ENCODE assay signal across 8 mouse cellular contexts in genomic region chr16:27389534-27390282, GRCm38 (mm10). TPM values are rescaled to one million over a fixed set of nuclear protein-coding genes. Genes with fewer than 3 reads are reported as not detected.
A peak's percentile ranks its signal among the peaks of the same experiment; 100 is the strongest.
DNase-seq lines count a peak whose midpoint lies in the region; ATAC-seq and TF ChIP-seq lines count a peak whose summit lies in the region.

No protein-coding gene starts in this region.

- H3K9ac ChIP-seq in ES-E14 (ENCODE audit: insufficient read depth, low read depth, low read length, poor library complexity, severe bottlenecking) = peak overlapping the region; percentile 87
- H3K9ac ChIP-seq in embryonic facial prominence, embryonic 11.5 days (replicated peaks; ENCODE audit: low read length) = peak overlapping the region; percentile 97
- peak overlapping the region; percentile 97 for H3K9ac ChIP-seq in heart, embryonic 16.5 days (ENCODE audit: low read length)
- H3K9ac ChIP-seq in liver, adult 2 months (ENCODE audit: low read depth, low read length) = peak overlapping the region; percentile 100
- peak overlapping the region; percentile 96 for H3K9ac ChIP-seq in neural tube, embryonic 11.5 days (ENCODE audit: low read length)

- no peak overlapping the region for H3K27ac ChIP-seq in ES-E14 (ENCODE audit: insufficient read depth, low read depth, low read length, poor library complexity, severe bottlenecking)
- H3K27ac ChIP-seq in embryonic facial prominence, embryonic 11.5 days (replicated peaks; ENCODE audit: low read depth, low read length) = no peak overlapping the region
- peak overlapping the region; percentile 97 for H3K27ac ChIP-seq in heart, embryonic 16.5 days (ENCODE audit: low read length)
- peak overlapping the region; percentile 97 for H3K27ac ChIP-seq in liver, adult 2 months (replicated peaks; ENCODE audit: insufficient read depth, low read depth, low read length)
- H3K27ac ChIP-seq in neural tube, embryonic 11.5 days (ENCODE audit: low read depth, low read length) = peak overlapping the region; percentile 96

- DNase-seq in adrenal gland, postnatal 36 days = peak; percentile 4 to 21
- DNase-seq in adrenal gland, adult 18-20 months (ENCODE audit: low spot score in 2 of 2) = no peak
- no peak for DNase-seq in ES-E14 (ENCODE audit: low read depth, low spot score)
- peak; percentile 27 for DNase-seq in embryonic facial prominence, embryonic 11.5 days (ENCODE audit: low spot score)
- peak; percentile 29 for DNase-seq in liver, adult 2 months (ENCODE audit: extremely low read depth, low read depth, low spot score)
- DNase-seq in neural tube, embryonic 11.5 days (ENCODE audit: low spot score) = peak; percentile 14
- no peak for DNase-seq in right cerebral cortex, postnatal 14 days

- in situ Hi-C loops in ES-E14 (cut with MboI; ENCODE audit: low sequenced_read_pairs in 2 of 2, unreplicated experiment in 2 of 2) = no loop called here

- no peaks in the 10 kb centered on the region for H3K36me3 ChIP-seq in ES-E14 (ENCODE audit: control insufficient read depth, insufficient read depth, low read length, poor library complexity, severe bottlenecking)
- no peaks in the 10 kb centered on the region for H3K36me3 ChIP-seq in embryonic facial prominence, embryonic 11.5 days (replicated peaks; ENCODE audit: control insufficient read depth, insufficient read depth, low read depth, low read length)
- no peaks in the 10 kb centered on the region for H3K36me3 ChIP-seq in heart, embryonic 16.5 days (ENCODE audit: control insufficient read depth, insufficient read depth)
- no peaks in the 10 kb centered on the region for H3K36me3 ChIP-seq in liver, adult 2 months (ENCODE audit: control insufficient read depth, insufficient read depth, low read length)
- no peaks in the 10 kb centered on the region for H3K36me3 ChIP-seq in neural tube, embryonic 11.5 days (ENCODE audit: control insufficient read depth, insufficient read depth, low read length)

- no peaks in the 10 kb centered on the region for H3K4me1 ChIP-seq in ES-E14 (ENCODE audit: control insufficient read depth in 2 of 2, insufficient read depth in 2 of 2, low read length in 2 of 2, poor library complexity in 1 of 2)
- H3K4me1 ChIP-seq in embryonic facial prominence, embryonic 11.5 days (ENCODE audit: control insufficient read depth, insufficient read depth, low read length) = no peaks in the 10 kb centered on the region
- H3K4me1 ChIP-seq in heart, embryonic 16.5 days (ENCODE audit: control insufficient read depth, insufficient read depth, low read length) = peaks cover 20% of the 10 kb centered on the region
- peaks cover 12% of the 10 kb centered on the region; the same call in 1 of the 2 replicates for H3K4me1 ChIP-seq in liver, adult 2 months (ENCODE audit: control insufficient read depth, insufficient read depth, low read length)
- H3K4me1 ChIP-seq in neural tube, embryonic 11.5 days (ENCODE audit: control insufficient read depth, insufficient read depth, low read length) = peaks cover 10% of the 10 kb centered on the region

- ATAC-seq in embryonic facial prominence, embryonic 11.5 days (replicated peaks; ENCODE audit: insufficient number of reproducible peaks, low FRiP score, low TSS enrichment, low read depth) = 0 out of 2 replicates have a peak, but pooled peaks have one; percentile 5
- no peak for ATAC-seq in heart, embryonic 16.5 days (replicated peaks; ENCODE audit: extremely low read depth, insufficient read depth, low FRiP score)
- ATAC-seq in neural tube, embryonic 11.5 days (ENCODE audit: insufficient read depth, low FRiP score, low TSS enrichment) = peak; percentile 5

- H3K4me2 ChIP-seq in embryonic facial prominence, embryonic 11.5 days (ENCODE audit: low read depth, low read length) = peak overlapping the region; percentile 43
- peak overlapping the region; percentile 89 for H3K4me2 ChIP-seq in heart, embryonic 16.5 days (ENCODE audit: low read depth, low read length)
- peak overlapping the region; percentile 70 for H3K4me2 ChIP-seq in neural tube, embryonic 11.5 days (ENCODE audit: low read depth)

- WGBS in embryonic facial prominence, embryonic 11.5 days = 30% methylated on average over 7 of the region's 7 CpGs
- 35% methylated on average over 7 of the region's 7 CpGs for WGBS in heart, embryonic 16.5 days
- 19% methylated on average over 7 of the region's 7 CpGs for WGBS in liver, adult 2 months
- 31% methylated on average over 7 of the region's 7 CpGs for WGBS in neural tube, embryonic 11.5 days

- H3K79me2 ChIP-seq in liver, adult 2 months (ENCODE audit: control insufficient read depth, insufficient read depth, low read length) = peaks cover 20% of the 10 kb centered on the region

- no peaks in the 10 kb centered on the region for H3K9me3 ChIP-seq in ES-E14 (ENCODE audit: control insufficient read depth, insufficient read depth, low read depth, low read length)
- no peaks in the 10 kb centered on the region for H3K9me3 ChIP-seq in embryonic facial prominence, embryonic 11.5 days (replicated peaks; ENCODE audit: control insufficient read depth, low read length)
- H3K9me3 ChIP-seq in heart, embryonic 16.5 days (replicated peaks; ENCODE audit: control insufficient read depth, low read length) = no peaks in the 10 kb centered on the region
- H3K9me3 ChIP-seq in neural tube, embryonic 11.5 days (ENCODE audit: control insufficient read depth, low read length) = no peaks in the 10 kb centered on the region

- no peak for TF ChIP-seq CTCF in liver, adult 2 months (IDR thresholded peaks at IDR 0.05; ENCODE audit: low read depth, low read length)

- no peaks in the 10 kb centered on the region for H3K27me3 ChIP-seq in embryonic facial prominence, embryonic 11.5 days (ENCODE audit: control insufficient read depth, insufficient read depth, low read length)
- no peaks in the 10 kb centered on the region for H3K27me3 ChIP-seq in heart, embryonic 16.5 days (ENCODE audit: control insufficient read depth, insufficient read depth, low read length)
- H3K27me3 ChIP-seq in liver, adult 2 months (ENCODE audit: control insufficient read depth, insufficient read depth, low read length) = no peaks in the 10 kb centered on the region
- H3K27me3 ChIP-seq in neural tube, embryonic 11.5 days (ENCODE audit: control insufficient read depth, insufficient read depth, low read length) = no peaks in the 10 kb centered on the region

- H3K4me3 ChIP-seq in ES-E14 (ENCODE audit: insufficient read depth in 1 of 2, low read depth in 1 of 2, low read length in 2 of 2, poor library complexity in 1 of 2, severe bottlenecking in 1 of 2) = peak overlapping the region; percentile 76 to 88
- peak overlapping the region; percentile 86 for H3K4me3 ChIP-seq in embryonic facial prominence, embryonic 11.5 days (ENCODE audit: low read depth, low read length)
- peak overlapping the region; percentile 96 for H3K4me3 ChIP-seq in heart, embryonic 16.5 days (ENCODE audit: low read length)
- H3K4me3 ChIP-seq in liver, adult 2 months (ENCODE audit: insufficient read depth, low read depth, low read length) = peak overlapping the region; percentile 99
- H3K4me3 ChIP-seq in neural tube, embryonic 11.5 days (ENCODE audit: low read depth, low read length) = peak overlapping the region; percentile 91

- no peak for TF ChIP-seq POLR2A in liver, adult 2 months (IDR thresholded peaks at IDR 0.05; ENCODE audit: extremely low read depth, insufficient read depth, low read length)

TF ChIP-seq in ES-E14, 5 proteins besides CTCF, POLR2A, EP300 and RAD21:
- no peak for TF ChIP-seq ZNF384 (IDR thresholded peaks at IDR 0.05; ENCODE audit: low read depth, low read length)
- TF ChIP-seq ZC3H11A (IDR thresholded peaks at IDR 0.05; ENCODE audit: borderline replicate concordance, low read depth, low read length) = no peak
- TF ChIP-seq MAFK (IDR thresholded peaks at IDR 0.05; ENCODE audit: insufficient read depth, low read depth, low read length) = no peak
- TF ChIP-seq CHD2 (IDR thresholded peaks at IDR 0.05; ENCODE audit: low read depth, low read length) = no peak
- TF ChIP-seq HCFC1 (IDR thresholded peaks at IDR 0.05; ENCODE audit: borderline replicate concordance, insufficient read depth, low read length) = no peak

RNA-seq across cellular contexts. Expression of gene Ccdc50, which starts 1.0 kb away (rescaled TPM):
- 100 to 1,000 TPM; 100 to 103 TPM for total RNA-seq in adrenal gland, postnatal 36 days (2021)
- total RNA-seq in adrenal gland, adult 18-20 months (2021) = 10 to 100 TPM; 78.7 to 89.9 TPM
- 32.0 and 32.2 TPM in 2 replicates for total RNA-seq in ES-E14 (2012; rRNA removed)
- polyA plus RNA-seq in embryonic facial prominence, embryonic 11.5 days (2014; fragmentation: Nextera tagmentation; extraction: Ambion mirVana) = 67.4 and 67.8 TPM in 2 replicates
- polyA plus RNA-seq in heart, embryonic 16.5 days (2015; fragmentation: Nextera tagmentation; extraction: Ambion mirVana) = 25.0 and 31.1 TPM in 2 replicates
- 26.5 and 27.4 TPM in 2 replicates for total RNA-seq in liver, adult 2 months (2014; rRNA removed)
- polyA plus RNA-seq in liver, adult 2 months (2012; rRNA removed) = 11.8 and 14.5 TPM in 2 replicates
- 71.2 and 82.8 TPM in 2 replicates for polyA plus RNA-seq in neural tube, embryonic 11.5 days (2014; fragmentation: Nextera tagmentation; extraction: Ambion mirVana)

RNA-seq across cellular contexts. Expression of gene Uts2b, which starts 19.7 kb away (rescaled TPM):
- not detected for total RNA-seq in adrenal gland, postnatal 36 days (2021)
- not detected for total RNA-seq in adrenal gland, adult 18-20 months (2021)
- total RNA-seq in ES-E14 (2012; rRNA removed) = 0.76 and 1.0 TPM in 2 replicates
- polyA plus RNA-seq in embryonic facial prominence, embryonic 11.5 days (2014; fragmentation: Nextera tagmentation; extraction: Ambion mirVana) = not detected in 2 replicates
- 8.7 and 28.7 TPM in 2 replicates for polyA plus RNA-seq in heart, embryonic 16.5 days (2015; fragmentation: Nextera tagmentation; extraction: Ambion mirVana)
- total RNA-seq in liver, adult 2 months (2014; rRNA removed) = not detected in 2 replicates
- polyA plus RNA-seq in liver, adult 2 months (2012; rRNA removed) = not detected in 2 replicates
- polyA plus RNA-seq in neural tube, embryonic 11.5 days (2014; fragmentation: Nextera tagmentation; extraction: Ambion mirVana) = 7.5 and 10.7 TPM in 2 replicates

Comparison
In these comparisons a context has a peak if more than half of its experiments do, and no peak if none do; other contexts are left out.
1. DNase-seq: peak in adrenal gland, postnatal 36 days (2 of 2), embryonic facial prominence, embryonic 11.5 days (single experiment), liver, adult 2 months (single experiment) and neural tube, embryonic 11.5 days (single experiment); none in adrenal gland, adult 18-20 months (0 of 2), ES-E14 (single experiment) and right cerebral cortex, postnatal 14 days (single experiment).
2. H3K27ac ChIP-seq: peak in heart, embryonic 16.5 days (single experiment), liver, adult 2 months (single experiment) and neural tube, embryonic 11.5 days (single experiment); none in ES-E14 (single experiment) and embryonic facial prominence, embryonic 11.5 days (single experiment).
3. Peak in every context shown above with its lines, with median percentiles within 50 percentile points of each other: H3K4me3 ChIP-seq, H3K9ac ChIP-seq and H3K4me2 ChIP-seq.